Mouse (Mus musculus): ENCODE measurements around the gene Defb18. TPM values are rescaled to one million over a fixed set of nuclear protein-coding genes. Genes with fewer than 3 reads are reported as not detected.

Gene Defb18
- polyA plus RNA-seq, 1 experiment from 2014 or later = not detected

Other genes with a start within 250 kb of the Defb18 start
- not detected in 2 replicates for gene Crisp4, start 91.5 kb downstream of the Defb18 start, polyA plus RNA-seq (2014; fragmentation: Nextera tagmentation; extraction: Ambion mirVana)
- gene Defb41, start 27.7 kb upstream of the Defb18 start, polyA plus RNA-seq (2014; fragmentation: Nextera tagmentation; extraction: Ambion mirVana) = not detected in 2 replicates